Mouse (Mus musculus) embryonic facial prominence, embryonic 13.5 days (tissue): Measurements from ENCODE around the gene Scgb3a1. TPM values are rescaled to one million over a fixed set of nuclear protein-coding genes. Genes with fewer than 3 reads are reported as not detected.

Experiments
- ATAC-seq: fragments of 200-750 bp; cut with Nextera tagmentation; 2 replicates; pipeline ENCODE4 v1.8.0; 2017; ENCODE audit warnings: low read depth; ENCODE audit not compliant: insufficient number of reproducible peaks, insufficient read depth, low FRiP score, low TSS enrichment
- H3K27ac ChIP-seq: fragments of 300-500 bp; sonication (generic); 2 replicates; pipeline ENCODE4 v1.5.1; 2015; ENCODE audit warnings: moderate library complexity, mild to moderate bottlenecking, inconsistent platforms
- H3K27me3 ChIP-seq: fragments of 300-500 bp; sonication (generic); 2 replicates; pipeline ENCODE4 v1.6.1; 2015; ENCODE audit warnings: mild to moderate bottlenecking, inconsistent platforms
- H3K36me3 ChIP-seq: fragments of 300-500 bp; sonication (generic); 2 replicates; pipeline ENCODE4 v1.6.1; 2015; ENCODE audit warnings: mild to moderate bottlenecking, inconsistent platforms
- H3K4me1 ChIP-seq: fragments of 300-500 bp; sonication (generic); 2 replicates; pipeline ENCODE4 v1.6.1; 2015; ENCODE audit warnings: inconsistent platforms
- H3K4me2 ChIP-seq: fragments of 300-500 bp; sonication (generic); 2 replicates; pipeline ENCODE4 v1.6.1; 2015; ENCODE audit warnings: moderate library complexity, mild to moderate bottlenecking, inconsistent platforms
- H3K4me3 ChIP-seq: fragments of 300-500 bp; sonication (generic); 2 replicates; pipeline ENCODE4 v1.5.1; 2015; ENCODE audit warnings: mild to moderate bottlenecking, inconsistent platforms
- H3K9ac ChIP-seq: fragments of 300-500 bp; sonication (generic); 2 replicates; pipeline ENCODE4 v1.6.1; 2015; ENCODE audit warnings: mild to moderate bottlenecking, inconsistent platforms
- H3K9me3 ChIP-seq: fragments of 300-500 bp; sonication (generic); 2 replicates; pipeline ENCODE4 v1.6.1; 2016; ENCODE audit warnings: inconsistent platforms
- WGBS: fragments of 180-500 bp; shearing (Covaris S2); methylation state at CpG from one replicate; pipeline ENCODE4 v1.1.7; 2015; ENCODE audit warnings: mixed read lengths; 5-methylcytosine and 5-hydroxymethylcytosine counted together
- polyA plus RNA-seq: library from polyadenylated mRNA; unstranded; fragments of >200 nt; fragmentation: Nextera tagmentation; extraction: Ambion mirVana; gene quantifications from 2 replicates; pipeline ENCODE4 v1.2.1, GENCODE M21; 2015

Scgb3a1 gene
- polyA plus RNA-seq, 1 experiment from 2014 or later, result not detected

DNA sequence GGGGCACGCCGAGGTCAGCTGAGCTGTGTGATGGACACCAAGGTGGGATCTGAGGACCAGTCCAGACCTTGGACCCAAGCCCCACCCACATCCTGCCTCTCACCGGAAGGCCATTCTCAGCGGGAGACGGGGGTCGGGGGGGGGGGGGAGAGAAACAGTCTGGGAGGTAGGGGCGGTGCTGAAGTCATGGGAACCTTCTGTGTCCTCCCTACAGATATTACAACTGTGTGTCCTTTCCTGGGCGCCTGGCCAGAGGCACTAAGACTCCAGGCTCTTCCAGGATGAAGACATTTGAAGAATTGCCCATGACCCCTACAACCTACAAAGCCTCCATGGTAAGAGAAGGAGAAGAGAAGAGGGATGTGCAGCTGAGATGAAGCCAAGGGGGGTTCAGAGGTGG is 17.7 kb upstream of the Scgb3a1 start:
- H3K4me3 ChIP-seq, result no peak overlapping the region
- no peak overlapping the region for H3K27ac ChIP-seq
- ATAC-seq, result no peak
- no peaks in the 10 kb centered on the region for H3K36me3 ChIP-seq
- H3K9me3 ChIP-seq, result no peaks in the 10 kb centered on the region
- peaks cover 3% of the 10 kb centered on the region for H3K4me1 ChIP-seq
- 52% methylated on average over 7 of the region's 8 CpGs for WGBS
- no peak overlapping the region for H3K4me2 ChIP-seq
- H3K27me3 ChIP-seq, result no peaks in the 10 kb centered on the region; the same call in 1 of the 2 replicates
- no peak overlapping the region for H3K9ac ChIP-seq

DNA sequence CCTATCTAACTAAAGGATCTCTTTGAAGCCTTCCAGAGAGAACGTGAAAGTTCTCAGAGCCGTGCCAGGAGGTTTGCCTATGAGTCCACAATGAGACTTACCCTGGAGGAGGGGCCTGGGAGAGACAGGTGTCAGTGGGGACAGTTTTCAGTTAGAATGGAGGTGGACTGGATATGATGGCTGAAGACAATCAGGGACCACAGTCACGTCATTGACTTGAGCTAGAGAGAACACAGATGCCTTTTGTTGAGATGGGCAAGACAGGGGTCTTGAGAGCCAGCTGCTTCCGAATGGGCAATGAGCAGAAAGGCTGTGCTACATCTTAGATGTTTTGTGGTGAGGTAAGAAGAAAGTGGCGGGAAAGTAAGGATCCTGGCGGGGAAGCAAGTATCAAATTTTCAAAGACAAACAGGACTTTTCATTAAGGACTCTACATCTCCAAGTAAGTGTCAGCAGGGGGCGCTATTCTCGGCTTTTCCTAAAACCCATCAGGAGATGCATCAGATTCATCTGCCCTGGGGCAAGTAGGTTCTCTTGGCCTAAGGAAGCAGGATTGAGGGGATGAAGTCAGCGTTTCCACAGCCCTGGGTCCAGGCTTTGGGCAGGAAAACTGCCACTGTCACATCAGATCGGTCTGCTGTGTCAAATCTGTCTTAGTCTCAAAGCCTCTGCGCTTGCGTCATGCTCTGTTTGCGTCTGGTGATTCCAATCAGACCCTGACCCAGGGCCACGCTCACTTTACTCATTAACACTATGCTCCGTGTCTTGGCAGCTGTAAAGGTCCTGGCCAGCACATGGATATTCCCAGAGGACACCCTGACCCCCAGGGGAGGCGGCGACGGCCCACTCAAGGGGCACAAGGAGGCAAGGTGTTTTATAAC is 13.1 kb upstream of the Scgb3a1 start:
- no peaks in the 10 kb centered on the region for H3K9me3 ChIP-seq
- H3K27ac ChIP-seq, result no peak overlapping the region
- no peak overlapping the region for H3K9ac ChIP-seq
- no peak overlapping the region for H3K4me3 ChIP-seq
- 50% methylated on average over 18 of the region's 18 CpGs for WGBS
- no peak for ATAC-seq
- no peaks in the 10 kb centered on the region for H3K27me3 ChIP-seq
- H3K4me2 ChIP-seq, result peak overlapping the region; percentile 12; the same call in 1 of the 2 replicates
- peaks cover 6% of the 10 kb centered on the region for H3K4me1 ChIP-seq
- no peaks in the 10 kb centered on the region for H3K36me3 ChIP-seq

DNA sequence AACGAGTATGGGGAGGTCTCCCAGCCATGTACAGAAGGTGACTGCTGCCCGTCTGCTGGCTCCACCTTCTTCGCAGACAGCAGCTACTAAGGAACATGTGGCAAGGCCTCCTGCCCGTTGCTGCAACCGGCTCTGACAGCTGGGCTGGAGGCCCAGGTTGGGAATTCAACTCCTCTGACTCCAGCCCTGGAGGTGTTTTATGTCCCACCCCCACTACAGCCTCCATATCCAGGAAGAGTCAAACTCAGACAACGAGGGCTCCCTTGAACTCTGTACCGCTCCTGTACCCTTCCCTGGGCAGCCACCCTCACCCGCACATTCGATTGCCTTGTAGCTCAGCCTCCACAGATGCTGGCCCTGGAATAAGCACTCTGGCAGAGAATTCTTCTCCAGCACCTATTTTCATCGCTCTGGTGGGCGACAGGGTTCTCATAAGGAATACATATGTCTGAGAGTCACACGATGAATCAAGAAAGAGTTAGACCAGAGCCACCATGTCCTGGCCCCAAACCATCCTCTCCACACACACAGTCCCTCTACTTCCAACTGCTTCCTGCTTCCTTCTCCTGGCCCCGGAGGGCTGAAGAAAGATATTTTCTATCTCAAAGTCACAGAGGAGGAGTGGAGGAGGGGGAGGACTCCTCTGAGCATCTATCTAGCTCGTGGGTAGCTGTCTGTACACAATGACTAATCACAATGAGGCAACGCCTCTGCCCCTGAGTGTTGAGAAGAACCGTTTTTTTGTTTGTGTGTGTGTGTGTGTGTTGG is 12.2 kb upstream of the Scgb3a1 start:
- Histone ChIP-seq H3K36me3 (no peaks in the 10 kb centered on the region), H3K4me3 (no peak overlapping the region), H3K27me3 (no peaks in the 10 kb centered on the region), H3K9ac (no peak overlapping the region), H3K4me2 (peak overlapping the region; percentile 12; the same call in 1 of the 2 replicates), H3K4me1 (peaks cover 6% of the 10 kb centered on the region), H3K27ac (no peak overlapping the region), H3K9me3 (no peaks in the 10 kb centered on the region)
- ATAC-seq, result no peak
- 69% methylated on average over 16 of the region's 16 CpGs for WGBS

DNA sequence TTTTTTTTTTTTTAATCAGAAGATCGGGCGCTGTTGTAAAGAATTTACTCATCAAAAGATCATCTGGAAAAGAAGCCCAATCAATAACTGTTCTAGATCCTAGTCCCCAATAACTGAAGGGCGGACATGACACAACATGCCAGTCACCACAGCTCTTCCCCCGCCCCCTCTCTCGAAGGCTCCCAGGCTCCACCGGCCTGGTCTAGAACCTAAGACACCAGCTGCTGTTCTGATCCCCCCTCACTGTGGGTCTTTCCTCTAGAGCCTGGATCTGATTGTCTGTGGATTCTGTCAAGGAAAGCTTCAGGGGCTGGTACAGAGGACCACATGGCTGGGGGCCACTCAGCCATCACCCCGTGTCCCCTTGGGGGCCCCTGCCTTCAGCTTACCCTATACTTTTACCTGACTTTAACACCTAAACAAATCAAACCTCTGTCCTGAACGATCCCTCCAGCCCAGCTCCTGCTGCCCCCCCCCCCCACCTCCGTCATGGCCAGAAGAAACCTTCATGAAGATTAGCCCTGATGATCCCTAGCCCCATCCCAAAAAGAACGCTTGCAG is 11.6 kb upstream of the Scgb3a1 start:
- Histone ChIP-seq H3K4me2 (no peak overlapping the region), H3K9me3 (no peaks in the 10 kb centered on the region), H3K4me3 (no peak overlapping the region), H3K4me1 (peaks cover 6% of the 10 kb centered on the region), H3K27me3 (no peaks in the 10 kb centered on the region), H3K36me3 (no peaks in the 10 kb centered on the region), H3K27ac (no peak overlapping the region), H3K9ac (no peak overlapping the region)
- ATAC-seq, result no peak
- WGBS, result 85% methylated on average over 10 of the region's 10 CpGs

DNA sequence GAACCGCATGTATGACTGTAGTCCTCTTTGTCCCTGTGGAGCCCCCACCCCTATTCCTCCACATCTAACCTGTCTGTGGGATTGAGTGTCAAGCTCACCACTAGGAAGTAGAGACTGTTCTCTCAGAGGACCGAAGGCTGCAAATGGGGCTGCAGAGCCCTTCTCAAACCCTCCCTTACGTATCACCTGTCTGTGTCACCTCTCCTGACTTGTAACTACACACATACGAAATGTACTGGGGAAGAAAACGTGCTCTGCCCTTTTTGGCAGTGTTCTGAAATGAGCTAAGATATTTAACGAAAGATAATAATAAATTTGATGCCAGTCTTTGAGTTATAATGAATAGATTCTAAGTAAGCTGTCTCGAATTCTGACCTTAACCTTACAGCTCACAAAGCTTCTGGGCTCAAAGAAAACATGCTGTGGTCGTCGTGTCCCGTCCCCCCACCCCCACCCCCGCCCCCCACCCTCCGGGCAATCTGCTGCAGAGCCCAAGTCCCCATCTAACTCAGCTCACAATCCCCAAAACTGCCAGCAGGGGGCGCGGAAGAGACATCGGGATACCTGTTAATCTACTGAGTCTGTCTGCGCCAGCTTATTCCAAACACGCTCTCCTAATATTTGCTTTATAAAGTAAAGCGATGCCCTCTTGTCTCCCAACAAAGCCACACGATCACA is 10.9 kb upstream of the Scgb3a1 start:
- Histone ChIP-seq H3K9me3 (no peaks in the 10 kb centered on the region), H3K4me1 (peaks cover 6% of the 10 kb centered on the region), H3K9ac (no peak overlapping the region), H3K27me3 (no peaks in the 10 kb centered on the region), H3K27ac (no peak overlapping the region), H3K4me2 (peak overlapping the region; percentile 42), H3K4me3 (no peak overlapping the region), H3K36me3 (no peaks in the 10 kb centered on the region)
- ATAC-seq, result no peak
- WGBS, result 26% methylated on average over 19 of the region's 19 CpGs

DNA sequence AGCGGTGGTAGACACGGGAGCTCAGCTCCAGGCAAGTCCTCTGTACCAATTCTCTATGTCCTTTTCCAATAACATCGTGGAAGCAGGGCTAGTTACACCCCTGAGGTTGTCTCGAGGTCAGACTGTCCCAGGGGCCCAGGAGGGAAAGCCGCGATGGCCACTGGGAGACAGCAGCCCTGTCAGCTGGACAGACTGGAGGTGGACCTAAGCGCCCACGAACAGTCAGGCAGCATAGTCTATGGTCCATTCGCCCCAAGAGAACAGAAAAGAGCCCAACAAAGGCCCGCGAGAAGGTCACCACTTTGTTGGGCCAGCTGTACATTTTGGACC is 10.4 kb upstream of the Scgb3a1 start:
- Histone ChIP-seq H3K9ac (no peak overlapping the region), H3K36me3 (no peaks in the 10 kb centered on the region), H3K9me3 (no peaks in the 10 kb centered on the region), H3K27me3 (no peaks in the 10 kb centered on the region), H3K27ac (no peak overlapping the region), H3K4me2 (peak overlapping the region; percentile 42), H3K4me1 (peaks cover 6% of the 10 kb centered on the region), H3K4me3 (no peak overlapping the region)
- ATAC-seq, result no peak
- WGBS, result 40% methylated on average over 11 of the region's 11 CpGs

DNA sequence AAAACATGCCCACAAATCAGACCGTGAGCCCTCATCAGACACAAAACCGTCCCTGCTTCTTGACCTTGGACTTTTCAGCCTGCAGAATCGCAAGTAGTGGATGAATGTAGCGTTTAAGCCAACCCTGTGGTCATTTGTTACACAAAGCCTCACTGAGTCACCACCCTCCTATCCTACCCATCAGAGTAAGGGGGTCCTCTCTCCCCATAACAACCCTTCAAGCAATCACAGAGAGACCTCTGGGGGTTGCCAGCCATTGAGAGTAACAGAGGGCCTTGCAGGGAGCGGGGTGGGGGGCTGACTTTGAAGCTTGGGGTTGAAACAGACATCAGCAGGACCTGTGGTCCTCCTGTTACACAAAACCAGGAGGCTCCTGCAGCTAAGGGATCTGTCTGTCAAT is 8.8 kb upstream of the Scgb3a1 start:
- no peaks in the 10 kb centered on the region for H3K9me3 ChIP-seq
- no peak overlapping the region for H3K4me3 ChIP-seq
- no peak overlapping the region for H3K4me2 ChIP-seq
- H3K36me3 ChIP-seq, result no peaks in the 10 kb centered on the region
- WGBS, result 87% methylated on average over 5 of the region's 5 CpGs
- no peak overlapping the region for H3K27ac ChIP-seq
- no peaks in the 10 kb centered on the region for H3K27me3 ChIP-seq
- ATAC-seq, result no peak
- H3K9ac ChIP-seq, result no peak overlapping the region
- peaks cover 6% of the 10 kb centered on the region for H3K4me1 ChIP-seq

DNA sequence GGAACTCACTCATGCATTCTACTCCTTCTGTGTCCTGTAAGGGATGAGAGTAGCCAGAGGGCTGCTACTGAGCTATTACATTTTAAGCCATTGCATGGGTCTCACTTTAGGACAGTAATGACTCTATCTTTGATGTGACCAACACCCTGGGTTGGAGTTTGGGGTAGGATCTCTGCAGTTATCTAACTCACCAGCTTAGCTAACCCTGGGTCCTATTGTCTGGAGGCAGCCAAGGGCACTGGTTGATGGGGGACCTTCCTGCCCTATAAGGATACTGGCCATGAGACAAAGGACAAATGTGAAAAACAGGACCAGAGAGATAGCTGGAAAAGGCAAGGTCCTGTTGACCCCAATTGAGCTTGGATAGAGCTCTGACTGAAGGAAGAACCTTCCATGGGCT is 7.9 kb upstream of the Scgb3a1 start:
- H3K4me1 ChIP-seq, result peaks cover 5% of the 10 kb centered on the region
- H3K27ac ChIP-seq, result no peak overlapping the region
- no peak for ATAC-seq
- no peak overlapping the region for H3K4me2 ChIP-seq
- no peak overlapping the region for H3K9ac ChIP-seq
- no peak overlapping the region for H3K4me3 ChIP-seq
- no peaks in the 10 kb centered on the region for H3K27me3 ChIP-seq
- no peaks in the 10 kb centered on the region for H3K9me3 ChIP-seq
- no peaks in the 10 kb centered on the region for H3K36me3 ChIP-seq

DNA sequence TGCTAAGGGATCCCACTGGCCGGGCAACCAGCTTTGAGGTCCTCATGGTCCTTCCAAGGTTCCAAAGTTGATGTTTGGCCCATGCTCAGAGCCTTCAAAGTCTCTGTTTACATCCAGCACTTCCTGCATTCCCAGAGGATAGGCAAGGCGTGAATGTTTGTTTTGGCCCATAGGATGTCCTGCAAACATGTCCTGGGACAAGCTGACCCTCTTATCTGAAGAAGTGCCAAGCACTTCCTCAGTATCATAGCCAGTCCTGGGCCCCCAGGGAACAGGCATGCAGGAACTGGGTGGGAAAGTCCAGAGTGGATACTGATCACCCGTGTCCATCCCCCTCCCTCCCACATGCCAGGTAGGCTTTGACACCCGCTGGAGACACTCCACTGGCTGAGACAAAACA is 5.3 kb upstream of the Scgb3a1 start:
- H3K4me1 ChIP-seq, result no peaks in the 10 kb centered on the region; the same call in 1 of the 2 replicates
- no peaks in the 10 kb centered on the region for H3K27me3 ChIP-seq
- WGBS, result 84% methylated on average over 4 of the region's 4 CpGs
- H3K4me3 ChIP-seq, result no peak overlapping the region
- H3K27ac ChIP-seq, result no peak overlapping the region
- H3K36me3 ChIP-seq, result no peaks in the 10 kb centered on the region
- no peak overlapping the region for H3K9ac ChIP-seq
- H3K4me2 ChIP-seq, result no peak overlapping the region
- no peaks in the 10 kb centered on the region for H3K9me3 ChIP-seq
- no peak for ATAC-seq

DNA sequence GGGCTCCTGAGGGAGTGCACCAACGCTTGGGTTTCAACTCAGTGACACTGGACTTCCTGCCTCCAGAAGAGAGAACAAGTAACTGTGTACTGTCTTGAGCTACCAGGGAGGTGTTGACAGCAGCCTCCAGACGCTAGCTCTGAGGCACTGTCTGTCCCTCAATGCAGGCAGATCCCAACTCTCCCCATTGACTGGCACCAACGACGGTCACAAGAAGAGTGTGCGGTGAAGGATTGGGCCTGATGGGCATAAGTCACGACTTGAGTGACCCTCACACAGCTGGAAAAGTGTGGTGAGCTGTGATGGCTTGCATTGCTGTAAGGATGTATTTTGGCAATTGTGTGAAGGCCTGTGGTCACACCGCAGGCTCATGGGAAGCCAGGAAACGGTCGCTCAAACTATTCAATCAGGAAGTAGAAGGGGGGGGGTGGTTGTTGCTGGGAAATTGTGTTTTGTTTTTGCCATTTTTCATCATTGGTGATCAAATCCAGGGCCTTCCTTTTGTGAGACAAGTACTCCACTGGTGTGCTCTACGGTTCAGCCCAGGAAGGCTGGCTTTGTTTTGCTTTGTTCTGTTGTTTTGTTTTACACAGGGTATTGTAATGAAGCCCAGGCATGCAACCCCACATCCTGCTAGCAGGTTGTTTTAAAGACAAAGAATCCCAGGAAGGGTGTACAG is 4.5 kb upstream of the Scgb3a1 start:
- Histone ChIP-seq H3K9ac (no peak overlapping the region), H3K4me1 (no peaks in the 10 kb centered on the region), H3K27me3 (no peaks in the 10 kb centered on the region), H3K36me3 (no peaks in the 10 kb centered on the region), H3K9me3 (no peaks in the 10 kb centered on the region), H3K4me3 (no peak overlapping the region), H3K4me2 (no peak overlapping the region), H3K27ac (no peak overlapping the region)
- 70% methylated on average over 10 of the region's 10 CpGs for WGBS
- ATAC-seq, result 0 out of 2 replicates have a peak, but pooled peaks have one; percentile 17

DNA sequence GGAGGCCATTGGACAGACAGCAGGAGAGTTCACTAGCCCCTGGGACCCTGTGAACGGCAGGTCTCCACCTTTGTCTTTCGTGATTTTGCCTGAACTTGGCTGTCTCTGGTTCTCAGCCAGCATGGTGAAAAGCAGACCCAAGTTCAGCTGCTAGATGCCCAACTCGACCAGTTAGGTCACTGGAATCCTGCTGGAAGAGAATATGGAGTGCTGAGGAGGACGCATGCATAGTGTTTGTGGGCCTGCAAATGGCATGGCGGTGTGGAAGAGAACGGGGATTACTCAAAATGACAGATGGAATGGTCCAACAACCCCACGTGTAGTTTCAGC is 4.0 kb upstream of the Scgb3a1 start:
- no peak overlapping the region for H3K4me3 ChIP-seq
- H3K4me1 ChIP-seq, result no peaks in the 10 kb centered on the region
- ATAC-seq, result no peak
- no peaks in the 10 kb centered on the region for H3K9me3 ChIP-seq
- no peak overlapping the region for H3K9ac ChIP-seq
- H3K36me3 ChIP-seq, result no peaks in the 10 kb centered on the region
- H3K27me3 ChIP-seq, result no peaks in the 10 kb centered on the region
- no peak overlapping the region for H3K27ac ChIP-seq
- 72% methylated on average over 7 of the region's 7 CpGs for WGBS
- no peak overlapping the region for H3K4me2 ChIP-seq
